Mouse (Mus musculus) forebrain, embryonic 11.5 days (tissue): ENCODE results near the gene Pld5. TPM values are rescaled to one million over a fixed set of nuclear protein-coding genes. Genes with fewer than 3 reads are reported as not detected.
A peak's percentile ranks its signal among the peaks of the same experiment; 100 is the strongest.

Experiments
- ATAC-seq: fragments of 200-750 bp; cut with Nextera tagmentation; replicated peaks from 2 replicates; pipeline ENCODE4 v1.8.0; 2017; ENCODE audit warnings: moderate TSS enrichment; ENCODE audit not compliant: low FRiP score
- DNase-seq: peaks from one replicate; pipeline ENCODE4 v3.0.0-alpha.2; 2017; ENCODE audit warnings: low spot score
- H3K27ac ChIP-seq: fragments of 300-500 bp; sonication (generic); 2 replicates; pipeline ENCODE4 v1.5.1; 2014; ENCODE audit warnings: low read depth, low read length
- H3K27me3 ChIP-seq: fragments of 300-500 bp; sonication (generic); 2 replicates; pipeline ENCODE4 v1.6.1; 2014; ENCODE audit warnings: mild to moderate bottlenecking, low read length, mixed read lengths; ENCODE audit not compliant: control insufficient read depth, insufficient read depth
- H3K36me3 ChIP-seq: fragments of 300-500 bp; sonication (generic); 2 replicates; pipeline ENCODE4 v1.6.1; 2014; ENCODE audit warnings: mild to moderate bottlenecking, low read length, moderate library complexity, mixed read lengths; ENCODE audit not compliant: control insufficient read depth, insufficient read depth
- H3K4me1 ChIP-seq: fragments of 300-500 bp; sonication (generic); replicated peaks from 2 replicates; pipeline ENCODE4 v1.6.1; 2014; ENCODE audit warnings: low read length, mixed read lengths; ENCODE audit not compliant: control insufficient read depth, insufficient read depth
- H3K4me2 ChIP-seq: fragments of 300-500 bp; sonication (generic); 2 replicates; pipeline ENCODE4 v1.6.1; 2014; ENCODE audit warnings: low read depth, mild to moderate bottlenecking, low read length, moderate library complexity, mixed read lengths; ENCODE audit not compliant: severe bottlenecking
- H3K4me3 ChIP-seq: fragments of 300-500 bp; sonication (generic); 2 replicates; pipeline ENCODE4 v1.5.1; 2014; ENCODE audit warnings: low read depth, low read length
- H3K9ac ChIP-seq: fragments of 300-500 bp; sonication (generic); 2 replicates; pipeline ENCODE4 v1.6.1; 2014; ENCODE audit warnings: low read length
- H3K9me3 ChIP-seq: fragments of 300-500 bp; sonication (generic); 2 replicates; pipeline ENCODE4 v1.6.1; 2016; ENCODE audit warnings: low read length, mixed read lengths; ENCODE audit not compliant: control insufficient read depth
- WGBS: fragments of 180-500 bp; shearing (Covaris S2); extraction: QIAGEN DNeasy Blood & Tissue Kit; methylation state at CpG from one replicate; pipeline ENCODE4 v1.1.7; 2014; 5-methylcytosine and 5-hydroxymethylcytosine counted together
- polyA plus RNA-seq: library from polyadenylated mRNA; unstranded; fragments of >200 nt; fragmentation: Nextera tagmentation; extraction: Ambion mirVana; gene quantifications from 2 replicates; pipeline ENCODE4 v1.2.1, GENCODE M21; 2014

Pld5 gene
- 1.1 TPM in 2 replicates for polyA plus RNA-seq

GRCm38 (mm10) chr1:176274667-176275610 is at the start of gene Pld5:
TSS of gene Pld5 (minus strand) at chr1:176275312.
- Histone ChIP-seq H3K9me3 (no peaks in the 10 kb centered on the region), H3K27ac (no peak within 1 kb of the TSS), H3K9ac (peak within 1 kb of the TSS; percentile 71), H3K36me3 (no peaks in the 10 kb centered on the region), H3K4me3 (peak within 1 kb of the TSS; percentile 58), H3K4me2 (peak within 1 kb of the TSS; percentile 85), H3K27me3 (peaks cover 11% of the 10 kb centered on the region), H3K4me1 (peaks cover 3% of the 10 kb centered on the region; the same call in 1 of the 2 replicates)
- DNase-seq: peak; percentile 83
- ATAC-seq: peak; percentile 96
- under 1% methylated on average over 83 of the region's 86 CpGs for WGBS

GRCm38 (mm10) chr1:176315063-176315462 is 40.0 kb upstream of the Pld5 start:
- Histone ChIP-seq H3K36me3 (no peaks in the 10 kb centered on the region), H3K4me3 (no peak overlapping the region), H3K27me3 (no peaks in the 10 kb centered on the region), H3K4me1 (no peaks in the 10 kb centered on the region), H3K4me2 (no peak overlapping the region), H3K9ac (no peak overlapping the region), H3K27ac (no peak overlapping the region), H3K9me3 (no peaks in the 10 kb centered on the region)
- ATAC-seq (no peak), DNase-seq (no peak)
- WGBS: 78% methylated on average over 2 of the region's 2 CpGs

GRCm38 (mm10) chr1:176310174-176310573 is 35.1 kb upstream of the Pld5 start:
- Histone ChIP-seq H3K36me3 (no peaks in the 10 kb centered on the region), H3K9me3 (no peaks in the 10 kb centered on the region), H3K27ac (no peak overlapping the region), H3K4me3 (no peak overlapping the region), H3K27me3 (no peaks in the 10 kb centered on the region), H3K4me1 (no peaks in the 10 kb centered on the region), H3K9ac (no peak overlapping the region), H3K4me2 (no peak overlapping the region)
- DNase-seq (no peak), ATAC-seq (no peak)
- WGBS: 78% methylated on average over 3 of the region's 3 CpGs

- DNase-seq (no peak), ATAC-seq (no peak)
- no peaks in the 10 kb centered on the region for H3K36me3 ChIP-seq
- H3K4me1 ChIP-seq: no peaks in the 10 kb centered on the region
- H3K9ac ChIP-seq: no peak overlapping the region
- no peaks in the 10 kb centered on the region for H3K27me3 ChIP-seq
- no peak overlapping the region for H3K4me3 ChIP-seq
- H3K4me2 ChIP-seq: no peak overlapping the region
- H3K27ac ChIP-seq: no peak overlapping the region
- WGBS: 87% methylated on average over 5 of the region's 5 CpGs
- H3K9me3 ChIP-seq: no peaks in the 10 kb centered on the region
Measured at GRCm38 (mm10) chr1:176289396-176289795, 14.3 kb upstream of the Pld5 start.

- peaks cover 3% of the 10 kb centered on the region; the same call in 1 of the 2 replicates for H3K4me1 ChIP-seq
- H3K9ac ChIP-seq: peak overlapping the region; percentile 71
- DNase-seq (no peak), ATAC-seq (no peak)
- WGBS: 9% methylated on average over 11 of the region's 11 CpGs
- no peaks in the 10 kb centered on the region for H3K9me3 ChIP-seq
- no peak overlapping the region for H3K27ac ChIP-seq
- H3K4me3 ChIP-seq: peak overlapping the region; percentile 58
- H3K36me3 ChIP-seq: no peaks in the 10 kb centered on the region
- H3K4me2 ChIP-seq: peak overlapping the region; percentile 85
- peaks cover 11% of the 10 kb centered on the region for H3K27me3 ChIP-seq
Measured at GRCm38 (mm10) chr1:176275611-176275980, 484 bp upstream of the Pld5 start.

GRCm38 (mm10) chr1:176248717-176249030 is 26.4 kb downstream of the Pld5 start:
- Histone ChIP-seq H3K9ac (no peak overlapping the region), H3K27me3 (no peaks in the 10 kb centered on the region), H3K27ac (no peak overlapping the region), H3K4me1 (no peaks in the 10 kb centered on the region), H3K4me3 (no peak overlapping the region), H3K9me3 (no peaks in the 10 kb centered on the region), H3K4me2 (no peak overlapping the region), H3K36me3 (no peaks in the 10 kb centered on the region)
- 61% methylated on average over 5 of the region's 5 CpGs for WGBS
- ATAC-seq: no peak
- DNase-seq: no peak

GRCm38 (mm10) chr1:176247885-176248716 is 27.0 kb downstream of the Pld5 start:
- H3K27me3 ChIP-seq: no peaks in the 10 kb centered on the region
- 85% methylated on average over 9 of the region's 9 CpGs for WGBS
- ATAC-seq (no peak), DNase-seq (no peak)
- H3K27ac ChIP-seq: no peak overlapping the region
- H3K36me3 ChIP-seq: no peaks in the 10 kb centered on the region
- H3K9ac ChIP-seq: no peak overlapping the region
- H3K9me3 ChIP-seq: no peaks in the 10 kb centered on the region
- H3K4me3 ChIP-seq: no peak overlapping the region
- H3K4me1 ChIP-seq: no peaks in the 10 kb centered on the region
- no peak overlapping the region for H3K4me2 ChIP-seq

- DNase-seq: no peak
- ATAC-seq: no peak
- no peaks in the 10 kb centered on the region for H3K27me3 ChIP-seq
- no peak overlapping the region for H3K27ac ChIP-seq
- H3K4me2 ChIP-seq: no peak overlapping the region
- H3K36me3 ChIP-seq: no peaks in the 10 kb centered on the region
- H3K9me3 ChIP-seq: no peaks in the 10 kb centered on the region
- H3K4me1 ChIP-seq: no peaks in the 10 kb centered on the region
- no peak overlapping the region for H3K9ac ChIP-seq
- 92% methylated on average over 2 of the region's 2 CpGs for WGBS
- no peak overlapping the region for H3K4me3 ChIP-seq
Measured at GRCm38 (mm10) chr1:176239199-176239598, 35.9 kb downstream of the Pld5 start.
